Mouse (Mus musculus): ENCODE measurements around the gene Kirrel3. TPM values are rescaled to one million over a fixed set of nuclear protein-coding genes. Genes with fewer than 3 reads are reported as not detected.

Gene Kirrel3
- polyA plus RNA-seq, 1 experiment = not detected

- TF ChIP-seq CTCF (IDR thresholded peaks at IDR 0.05; ENCODE audit: low read depth, low read length) = no peak
- no peak for TF ChIP-seq POLR2A (IDR thresholded peaks at IDR 0.05; ENCODE audit: borderline replicate concordance, low read depth, low read length)
- Histone ChIP-seq H3K4me1 (ENCODE audit: control insufficient read depth, insufficient read depth, low read length) (no peaks in the 10 kb centered on the region), H3K27ac (ENCODE audit: insufficient read depth, low read depth, low read length) (no peak overlapping the region), H3K4me3 (ENCODE audit: insufficient read depth, low read length) (no peak overlapping the region)
Observed at GRCm38 (mm10) chr9:34858071-34858470, 372.4 kb downstream of the Kirrel3 start.

DNA sequence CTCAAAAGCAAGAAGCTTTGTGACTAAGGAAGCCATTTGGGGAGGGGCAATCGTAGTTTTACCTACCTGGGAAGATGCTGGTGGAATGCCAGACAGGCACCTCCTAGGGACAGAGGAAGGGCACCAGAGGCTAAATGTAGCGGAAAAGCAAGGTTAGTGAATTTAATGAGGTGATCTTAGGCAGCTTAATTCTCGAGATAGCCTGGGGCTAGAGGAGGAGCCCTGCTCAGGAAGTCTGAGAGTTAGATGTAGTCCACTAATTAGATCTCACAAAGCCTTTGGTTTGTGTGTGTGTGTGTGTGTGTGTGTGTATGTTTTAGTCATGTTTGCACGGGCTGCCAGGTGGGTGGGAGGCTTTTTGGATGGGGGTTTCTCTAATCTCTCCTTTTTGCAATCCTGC is 375.2 kb downstream of the Kirrel3 start:
- no peaks in the 10 kb centered on the region for H3K4me1 ChIP-seq (ENCODE audit: control insufficient read depth, insufficient read depth, low read length)
- TF ChIP-seq CTCF (IDR thresholded peaks at IDR 0.05; ENCODE audit: low read depth, low read length) = no peak
- no peak for TF ChIP-seq POLR2A (IDR thresholded peaks at IDR 0.05; ENCODE audit: borderline replicate concordance, low read depth, low read length)
- no peak overlapping the region for H3K4me3 ChIP-seq (ENCODE audit: insufficient read depth, low read length)
- H3K27ac ChIP-seq (ENCODE audit: insufficient read depth, low read depth, low read length) = no peak overlapping the region

GRCm38 (mm10) chr9:34861775-34862174 is 376.1 kb downstream of the Kirrel3 start:
- Histone ChIP-seq H3K27ac (ENCODE audit: insufficient read depth, low read depth, low read length) (no peak overlapping the region), H3K4me3 (ENCODE audit: insufficient read depth, low read length) (no peak overlapping the region), H3K4me1 (ENCODE audit: control insufficient read depth, insufficient read depth, low read length) (no peaks in the 10 kb centered on the region)
- TF ChIP-seq POLR2A (IDR thresholded peaks at IDR 0.05; ENCODE audit: borderline replicate concordance, low read depth, low read length) (no peak), CTCF (IDR thresholded peaks at IDR 0.05; ENCODE audit: low read depth, low read length) (no peak)

GRCm38 (mm10) chr9:34865606-34866005 is 379.9 kb downstream of the Kirrel3 start:
- TF ChIP-seq CTCF (IDR thresholded peaks at IDR 0.05; ENCODE audit: low read depth, low read length) (no peak), POLR2A (IDR thresholded peaks at IDR 0.05; ENCODE audit: borderline replicate concordance, low read depth, low read length) (no peak)
- Histone ChIP-seq H3K4me3 (ENCODE audit: insufficient read depth, low read length) (no peak overlapping the region), H3K27ac (ENCODE audit: insufficient read depth, low read depth, low read length) (no peak overlapping the region), H3K4me1 (ENCODE audit: control insufficient read depth, insufficient read depth, low read length) (no peaks in the 10 kb centered on the region)

- H3K4me1 ChIP-seq (ENCODE audit: control insufficient read depth, insufficient read depth, low read length) = no peaks in the 10 kb centered on the region
- TF ChIP-seq CTCF (IDR thresholded peaks at IDR 0.05; ENCODE audit: low read depth, low read length) (no peak), POLR2A (IDR thresholded peaks at IDR 0.05; ENCODE audit: borderline replicate concordance, low read depth, low read length) (no peak)
- H3K4me3 ChIP-seq (ENCODE audit: insufficient read depth, low read length) = no peak overlapping the region
- H3K27ac ChIP-seq (ENCODE audit: insufficient read depth, low read depth, low read length) = no peak overlapping the region
Observed at GRCm38 (mm10) chr9:34871316-34871966, 385.7 kb downstream of the Kirrel3 start.

GRCm38 (mm10) chr9:34875238-34875637 is 389.5 kb downstream of the Kirrel3 start:
- no peak for TF ChIP-seq CTCF (IDR thresholded peaks at IDR 0.05; ENCODE audit: low read depth, low read length)
- no peak for TF ChIP-seq POLR2A (IDR thresholded peaks at IDR 0.05; ENCODE audit: borderline replicate concordance, low read depth, low read length)
- no peak overlapping the region for H3K27ac ChIP-seq (ENCODE audit: insufficient read depth, low read depth, low read length)
- no peak overlapping the region for H3K4me3 ChIP-seq (ENCODE audit: insufficient read depth, low read length)
- no peaks in the 10 kb centered on the region for H3K4me1 ChIP-seq (ENCODE audit: control insufficient read depth, insufficient read depth, low read length)

- no peak for TF ChIP-seq CTCF (IDR thresholded peaks at IDR 0.05; ENCODE audit: low read depth, low read length)
- no peak for TF ChIP-seq POLR2A (IDR thresholded peaks at IDR 0.05; ENCODE audit: borderline replicate concordance, low read depth, low read length)
- no peaks in the 10 kb centered on the region for H3K4me1 ChIP-seq (ENCODE audit: control insufficient read depth, insufficient read depth, low read length)
- no peak overlapping the region for H3K27ac ChIP-seq (ENCODE audit: insufficient read depth, low read depth, low read length)
- no peak overlapping the region for H3K4me3 ChIP-seq (ENCODE audit: insufficient read depth, low read length)
Observed at GRCm38 (mm10) chr9:34877186-34877585, 391.5 kb downstream of the Kirrel3 start.

DNA sequence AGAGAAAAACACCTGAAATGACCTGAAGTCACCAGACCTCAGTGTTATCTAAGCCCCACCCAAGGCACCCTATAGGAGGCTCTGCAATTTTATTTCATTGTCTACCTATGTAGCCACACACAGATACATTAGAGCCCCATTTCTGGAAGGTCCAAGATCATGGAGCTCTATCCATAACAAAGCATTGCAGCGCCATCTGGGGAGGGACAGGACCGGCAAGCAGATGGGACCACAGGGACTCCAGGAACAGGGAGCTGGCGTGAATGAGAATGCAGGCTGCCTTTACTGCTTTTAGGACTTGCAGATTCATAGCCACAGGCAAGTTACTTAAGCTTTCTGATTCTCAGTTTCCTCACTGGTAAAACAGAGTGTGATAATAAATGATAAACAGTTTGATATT is 392.1 kb downstream of the Kirrel3 start:
- TF ChIP-seq POLR2A (IDR thresholded peaks at IDR 0.05; ENCODE audit: borderline replicate concordance, low read depth, low read length) = no peak
- TF ChIP-seq CTCF (IDR thresholded peaks at IDR 0.05; ENCODE audit: low read depth, low read length) = no peak
- H3K4me1 ChIP-seq (ENCODE audit: control insufficient read depth, insufficient read depth, low read length) = no peaks in the 10 kb centered on the region
- H3K27ac ChIP-seq (ENCODE audit: insufficient read depth, low read depth, low read length) = no peak overlapping the region
- H3K4me3 ChIP-seq (ENCODE audit: insufficient read depth, low read length) = no peak overlapping the region

- H3K4me1 ChIP-seq (ENCODE audit: control insufficient read depth, insufficient read depth, low read length) = no peaks in the 10 kb centered on the region
- no peak overlapping the region for H3K4me3 ChIP-seq (ENCODE audit: insufficient read depth, low read length)
- no peak overlapping the region for H3K27ac ChIP-seq (ENCODE audit: insufficient read depth, low read depth, low read length)
- TF ChIP-seq CTCF (IDR thresholded peaks at IDR 0.05; ENCODE audit: low read depth, low read length) (no peak), POLR2A (IDR thresholded peaks at IDR 0.05; ENCODE audit: borderline replicate concordance, low read depth, low read length) (no peak)
Observed at GRCm38 (mm10) chr9:34881750-34882149, 396.1 kb downstream of the Kirrel3 start.

GRCm38 (mm10) chr9:34882211-34882610 is 396.5 kb downstream of the Kirrel3 start:
- no peak overlapping the region for H3K27ac ChIP-seq (ENCODE audit: insufficient read depth, low read depth, low read length)
- H3K4me3 ChIP-seq (ENCODE audit: insufficient read depth, low read length) = no peak overlapping the region
- TF ChIP-seq CTCF (IDR thresholded peaks at IDR 0.05; ENCODE audit: low read depth, low read length) (no peak), POLR2A (IDR thresholded peaks at IDR 0.05; ENCODE audit: borderline replicate concordance, low read depth, low read length) (no peak)
- no peaks in the 10 kb centered on the region for H3K4me1 ChIP-seq (ENCODE audit: control insufficient read depth, insufficient read depth, low read length)
